Mouse (Mus musculus) thymus, adult 2 months (tissue): Measurements from ENCODE around the gene Gm20388.

Experiments used
- CTCF ChIP-seq: fragments of 200-500 bp; IDR thresholded peaks from 2 replicates; pipeline ENCODE4 v1.5.1; 2012; ENCODE audit warnings: mild to moderate bottlenecking, control low read depth, low read length, moderate library complexity, borderline replicate concordance; ENCODE audit not compliant: control insufficient read depth, poor library complexity, insufficient read depth; ENCODE audit errors: extremely low read depth
- POLR2A ChIP-seq: fragments of 200-500 bp; IDR thresholded peaks from 2 replicates; pipeline ENCODE4 v1.6.1; 2012; ENCODE audit warnings: mild to moderate bottlenecking, low read length, control low read depth, moderate library complexity; ENCODE audit not compliant: control insufficient read depth, poor library complexity, insufficient read depth; ENCODE audit errors: extremely low read depth

DNA sequence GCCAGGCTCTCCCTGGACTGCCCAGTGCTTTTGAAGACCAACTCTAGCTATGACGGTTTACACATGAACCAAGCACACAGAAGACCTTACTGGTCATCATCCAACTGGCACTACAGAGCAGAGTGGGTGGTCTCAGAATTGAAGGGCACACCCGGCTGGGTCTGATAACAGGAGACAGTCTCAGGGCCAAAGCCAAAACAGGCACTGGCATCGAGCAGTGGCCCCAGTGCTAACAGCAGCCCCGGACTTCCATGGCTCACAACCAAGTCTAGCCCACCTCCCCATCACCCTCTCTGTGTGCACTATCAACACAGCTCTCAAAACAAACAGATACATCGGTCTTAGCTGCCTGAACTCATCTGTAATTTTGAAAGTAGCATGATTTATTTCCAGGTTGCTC lies 1995.2 kb downstream of the Gm20388 start:
- TF ChIP-seq CTCF (no peak), POLR2A (no peak)
